Mouse (Mus musculus): ENCODE measurements around the gene Atf6. TPM values are rescaled to one million over a fixed set of nuclear protein-coding genes. Genes with fewer than 3 reads are reported as not detected.

The Atf6 gene
- polyA plus RNA-seq, 1 experiment from 2014 or later: 10.1 TPM

DNA sequence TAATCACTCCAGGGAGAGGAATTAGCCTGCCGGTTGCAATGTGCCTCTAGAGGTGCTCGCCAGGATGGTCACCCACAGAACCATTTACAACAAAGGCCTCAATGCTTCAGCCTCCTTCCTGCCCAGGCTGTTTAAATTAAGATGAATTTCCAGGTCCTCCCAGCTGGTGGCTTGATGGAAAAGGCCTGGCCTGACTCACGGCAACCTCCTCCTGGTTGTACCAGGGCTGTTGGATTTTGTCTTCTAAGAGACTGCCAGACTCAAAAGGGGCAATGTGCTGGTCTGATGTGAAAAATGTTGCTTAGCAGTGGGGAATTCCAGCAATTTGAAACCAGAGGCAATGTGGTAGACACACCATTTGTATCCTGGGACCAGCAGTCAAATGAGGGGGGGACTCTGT is 166.4 kb downstream of the Atf6 start:
- Histone ChIP-seq H3K4me2 (ENCODE audit: low read depth, low read length) (no peak overlapping the region), H3K4me3 (ENCODE audit: low read length) (no peak overlapping the region), H3K4me1 (ENCODE audit: control insufficient read depth, insufficient read depth, low read length) (0 out of 2 replicates have a peak, but pooled peaks cover 7% of the 10 kb centered on the region), H3K27me3 (ENCODE audit: control insufficient read depth, insufficient read depth, low read length) (no peaks in the 10 kb centered on the region), H3K9ac (ENCODE audit: low read length) (no peak overlapping the region), H3K36me3 (ENCODE audit: control insufficient read depth, insufficient read depth) (no peaks in the 10 kb centered on the region), H3K9me3 (replicated peaks; ENCODE audit: control insufficient read depth, low read length) (no peaks in the 10 kb centered on the region), H3K27ac (ENCODE audit: low read length) (no peak overlapping the region)
- ATAC-seq (replicated peaks; ENCODE audit: extremely low read depth, insufficient read depth, low FRiP score): no peak
- WGBS: 68% methylated on average over 3 of the region's 3 CpGs

DNA sequence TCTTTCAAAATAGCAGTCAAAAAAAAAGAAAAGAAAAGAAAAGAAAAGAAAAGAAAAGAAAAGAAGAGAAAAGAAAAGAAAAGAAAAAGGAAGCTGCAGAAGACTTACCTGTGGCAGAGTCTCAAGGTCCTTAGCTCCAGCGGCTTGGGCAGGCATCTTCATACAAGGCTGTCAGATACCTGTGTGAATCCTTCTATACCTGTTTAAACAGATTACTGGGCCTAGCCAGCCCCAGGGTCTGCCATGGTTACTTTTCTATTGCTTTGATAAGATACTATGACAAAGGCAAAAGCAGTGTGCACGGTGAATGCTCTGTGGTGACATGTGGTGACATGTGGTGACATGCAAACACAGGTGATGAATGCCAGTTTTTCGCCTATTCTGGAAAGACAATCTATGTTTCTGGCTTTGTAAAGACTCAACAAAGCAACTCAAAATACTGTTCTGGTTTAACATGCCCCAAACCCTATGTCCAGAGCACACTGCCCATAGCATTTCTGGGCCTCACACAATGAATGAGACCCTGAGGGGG is 167.0 kb downstream of the Atf6 start:
- ATAC-seq (replicated peaks; ENCODE audit: extremely low read depth, insufficient read depth, low FRiP score): no peak
- H3K4me1 ChIP-seq (ENCODE audit: control insufficient read depth, insufficient read depth, low read length): 0 out of 2 replicates have a peak, but pooled peaks cover 7% of the 10 kb centered on the region
- H3K36me3 ChIP-seq (ENCODE audit: control insufficient read depth, insufficient read depth): no peaks in the 10 kb centered on the region
- no peak overlapping the region for H3K9ac ChIP-seq (ENCODE audit: low read length)
- 79% methylated on average over 3 of the region's 3 CpGs for WGBS
- H3K4me3 ChIP-seq (ENCODE audit: low read length): no peak overlapping the region
- H3K9me3 ChIP-seq (replicated peaks; ENCODE audit: control insufficient read depth, low read length): no peaks in the 10 kb centered on the region
- no peak overlapping the region for H3K4me2 ChIP-seq (ENCODE audit: low read depth, low read length)
- no peak overlapping the region for H3K27ac ChIP-seq (ENCODE audit: low read length)
- H3K27me3 ChIP-seq (ENCODE audit: control insufficient read depth, insufficient read depth, low read length): no peaks in the 10 kb centered on the region

DNA sequence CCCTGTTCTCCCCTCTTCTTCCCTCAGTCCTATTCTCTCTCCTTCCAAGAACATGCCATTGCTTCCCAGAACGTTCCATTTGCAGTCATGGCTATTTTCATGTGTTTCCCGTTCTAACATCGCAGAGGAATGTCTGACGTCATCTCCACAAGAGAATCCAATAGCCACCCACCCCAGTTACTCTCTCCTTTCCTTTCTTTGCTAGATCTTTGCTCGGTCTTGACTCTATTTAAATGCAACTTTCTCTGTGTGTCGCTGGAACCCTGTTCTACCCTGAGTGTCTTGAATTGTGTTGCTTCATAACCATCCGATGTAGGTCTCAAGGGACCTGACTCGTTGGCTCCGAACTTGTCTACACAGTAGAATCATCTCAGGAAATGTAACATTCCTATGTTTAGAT is 168.0 kb downstream of the Atf6 start:
- H3K9ac ChIP-seq (ENCODE audit: low read length): no peak overlapping the region
- H3K4me1 ChIP-seq (ENCODE audit: control insufficient read depth, insufficient read depth, low read length): peaks cover 10% of the 10 kb centered on the region; the same call in 1 of the 2 replicates
- no peak for ATAC-seq (replicated peaks; ENCODE audit: extremely low read depth, insufficient read depth, low FRiP score)
- no peak overlapping the region for H3K4me3 ChIP-seq (ENCODE audit: low read length)
- no peak overlapping the region for H3K27ac ChIP-seq (ENCODE audit: low read length)
- 49% methylated on average over 9 of the region's 9 CpGs for WGBS
- H3K4me2 ChIP-seq (ENCODE audit: low read depth, low read length): no peak overlapping the region; the same call in 1 of the 2 replicates
- H3K9me3 ChIP-seq (replicated peaks; ENCODE audit: control insufficient read depth, low read length): no peaks in the 10 kb centered on the region
- no peaks in the 10 kb centered on the region for H3K27me3 ChIP-seq (ENCODE audit: control insufficient read depth, insufficient read depth, low read length)
- H3K36me3 ChIP-seq (ENCODE audit: control insufficient read depth, insufficient read depth): no peaks in the 10 kb centered on the region

DNA sequence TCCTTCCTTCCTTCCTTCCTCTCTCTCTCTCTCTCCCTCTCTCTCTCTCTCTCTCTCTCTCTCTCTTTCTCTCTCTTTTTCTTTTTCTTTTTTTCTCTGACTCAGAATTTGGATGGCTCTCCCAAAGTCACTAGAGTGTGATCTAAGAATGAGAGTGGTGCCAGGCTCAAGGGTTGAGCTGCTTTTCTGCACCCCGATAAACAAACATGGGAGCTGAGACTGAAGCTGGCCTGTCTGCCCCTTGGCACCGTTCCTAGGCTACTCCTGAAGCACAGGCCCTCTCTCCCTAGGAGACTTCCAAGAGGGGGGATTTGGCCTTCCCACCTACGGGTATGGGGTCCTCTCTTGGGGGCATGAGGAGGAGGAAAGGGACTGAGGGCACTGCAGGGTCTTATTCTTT is 168.8 kb downstream of the Atf6 start:
- Histone ChIP-seq H3K27ac (ENCODE audit: low read length) (no peak overlapping the region), H3K4me1 (ENCODE audit: control insufficient read depth, insufficient read depth, low read length) (peaks cover 10% of the 10 kb centered on the region; the same call in 1 of the 2 replicates), H3K9me3 (replicated peaks; ENCODE audit: control insufficient read depth, low read length) (no peaks in the 10 kb centered on the region), H3K36me3 (ENCODE audit: control insufficient read depth, insufficient read depth) (no peaks in the 10 kb centered on the region), H3K4me2 (ENCODE audit: low read depth, low read length) (no peak overlapping the region), H3K4me3 (ENCODE audit: low read length) (no peak overlapping the region), H3K9ac (ENCODE audit: low read length) (no peak overlapping the region), H3K27me3 (ENCODE audit: control insufficient read depth, insufficient read depth, low read length) (no peaks in the 10 kb centered on the region)
- 70% methylated on average over 3 of the region's 3 CpGs for WGBS
- ATAC-seq (replicated peaks; ENCODE audit: extremely low read depth, insufficient read depth, low FRiP score): no peak

DNA sequence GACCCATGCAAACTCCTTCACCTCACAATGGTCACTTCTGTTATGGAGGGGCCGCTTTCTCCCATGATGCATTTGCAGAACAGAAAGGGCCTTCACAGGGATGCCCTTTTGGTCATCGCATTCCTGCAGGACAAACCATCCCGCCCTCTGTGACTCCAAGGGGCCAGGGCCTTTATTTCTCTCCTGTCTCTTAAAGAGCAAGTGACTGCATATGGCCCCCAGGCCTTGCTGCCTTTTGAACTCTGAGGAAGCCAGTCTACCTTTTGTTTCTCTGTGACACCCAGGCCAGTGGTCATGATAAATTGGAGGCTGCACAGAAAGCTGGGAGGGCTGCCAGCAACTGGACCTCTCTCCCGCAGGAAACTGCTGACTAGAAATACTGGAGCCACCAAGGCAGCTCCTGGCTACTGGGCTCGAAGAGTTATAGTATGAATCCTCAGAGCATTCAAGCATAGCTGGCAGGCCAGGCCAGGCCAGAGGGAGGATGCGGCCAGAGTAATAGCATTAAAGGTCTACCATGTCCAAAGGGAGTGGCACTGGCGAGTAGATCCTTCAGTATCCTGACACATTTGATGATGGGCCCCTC is 169.7 kb downstream of the Atf6 start:
- Histone ChIP-seq H3K27me3 (ENCODE audit: control insufficient read depth, insufficient read depth, low read length) (no peaks in the 10 kb centered on the region), H3K9me3 (replicated peaks; ENCODE audit: control insufficient read depth, low read length) (no peaks in the 10 kb centered on the region), H3K36me3 (ENCODE audit: control insufficient read depth, insufficient read depth) (no peaks in the 10 kb centered on the region), H3K4me2 (ENCODE audit: low read depth, low read length) (no peak overlapping the region), H3K4me3 (ENCODE audit: low read length) (no peak overlapping the region), H3K9ac (ENCODE audit: low read length) (no peak overlapping the region), H3K27ac (ENCODE audit: low read length) (no peak overlapping the region), H3K4me1 (ENCODE audit: control insufficient read depth, insufficient read depth, low read length) (peaks cover 10% of the 10 kb centered on the region; the same call in 1 of the 2 replicates)
- 80% methylated on average over 7 of the region's 7 CpGs for WGBS
- no peak for ATAC-seq (replicated peaks; ENCODE audit: extremely low read depth, insufficient read depth, low FRiP score)

DNA sequence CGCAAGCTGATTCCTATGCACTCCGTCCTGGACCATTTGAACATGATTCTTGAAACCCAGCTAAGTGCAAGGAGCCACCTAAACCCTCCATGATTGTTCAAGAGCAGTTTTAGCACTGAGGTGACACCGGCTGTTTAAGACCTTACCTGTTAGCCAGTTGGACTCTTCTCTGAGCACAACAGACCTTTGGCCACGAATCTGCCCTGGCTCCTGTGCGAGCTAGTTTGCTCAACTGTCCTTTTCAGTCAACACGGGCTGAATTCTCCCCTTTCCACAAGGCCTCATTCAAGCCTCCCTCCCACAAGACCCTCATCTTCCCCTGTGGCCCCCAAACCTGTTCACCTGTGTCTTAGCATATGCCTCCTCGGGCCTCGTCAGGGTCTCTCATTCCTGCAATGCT is 170.6 kb downstream of the Atf6 start:
- Histone ChIP-seq H3K9ac (ENCODE audit: low read length) (no peak overlapping the region), H3K36me3 (ENCODE audit: control insufficient read depth, insufficient read depth) (no peaks in the 10 kb centered on the region), H3K4me2 (ENCODE audit: low read depth, low read length) (no peak overlapping the region), H3K27me3 (ENCODE audit: control insufficient read depth, insufficient read depth, low read length) (no peaks in the 10 kb centered on the region), H3K9me3 (replicated peaks; ENCODE audit: control insufficient read depth, low read length) (no peaks in the 10 kb centered on the region), H3K27ac (ENCODE audit: low read length) (no peak overlapping the region), H3K4me1 (ENCODE audit: control insufficient read depth, insufficient read depth, low read length) (peaks cover 10% of the 10 kb centered on the region; the same call in 1 of the 2 replicates), H3K4me3 (ENCODE audit: low read length) (no peak overlapping the region)
- WGBS: 93% methylated on average over 8 of the region's 8 CpGs
- no peak for ATAC-seq (replicated peaks; ENCODE audit: extremely low read depth, insufficient read depth, low FRiP score)

DNA sequence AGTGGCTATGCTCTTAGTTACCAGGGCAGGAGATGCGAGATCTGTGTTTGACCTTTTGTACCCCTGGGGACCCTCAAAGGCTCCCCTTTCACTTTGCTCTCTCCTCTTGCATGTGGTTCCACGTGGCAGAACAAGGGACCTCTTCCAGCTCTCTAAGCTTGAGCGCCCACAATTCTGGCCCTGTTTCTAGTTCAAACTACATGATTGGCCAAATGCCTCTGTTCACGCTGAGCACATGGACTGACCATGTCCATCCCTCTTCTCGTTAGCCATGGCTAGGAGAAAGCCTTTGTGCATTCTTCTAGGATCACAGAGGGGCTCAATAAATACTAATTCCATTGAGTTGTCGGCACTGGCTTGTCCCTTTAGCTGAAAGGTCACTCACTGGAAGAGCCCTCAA is 172.2 kb downstream of the Atf6 start:
- no peak overlapping the region for H3K4me2 ChIP-seq (ENCODE audit: low read depth, low read length)
- WGBS: 88% methylated on average over 6 of the region's 6 CpGs
- H3K4me1 ChIP-seq (ENCODE audit: control insufficient read depth, insufficient read depth, low read length): peaks cover 10% of the 10 kb centered on the region; the same call in 1 of the 2 replicates
- no peak for ATAC-seq (replicated peaks; ENCODE audit: extremely low read depth, insufficient read depth, low FRiP score)
- no peaks in the 10 kb centered on the region for H3K36me3 ChIP-seq (ENCODE audit: control insufficient read depth, insufficient read depth)
- no peak overlapping the region for H3K9ac ChIP-seq (ENCODE audit: low read length)
- H3K27ac ChIP-seq (ENCODE audit: low read length): no peak overlapping the region
- no peak overlapping the region for H3K4me3 ChIP-seq (ENCODE audit: low read length)
- H3K27me3 ChIP-seq (ENCODE audit: control insufficient read depth, insufficient read depth, low read length): no peaks in the 10 kb centered on the region
- no peaks in the 10 kb centered on the region for H3K9me3 ChIP-seq (replicated peaks; ENCODE audit: control insufficient read depth, low read length)

DNA sequence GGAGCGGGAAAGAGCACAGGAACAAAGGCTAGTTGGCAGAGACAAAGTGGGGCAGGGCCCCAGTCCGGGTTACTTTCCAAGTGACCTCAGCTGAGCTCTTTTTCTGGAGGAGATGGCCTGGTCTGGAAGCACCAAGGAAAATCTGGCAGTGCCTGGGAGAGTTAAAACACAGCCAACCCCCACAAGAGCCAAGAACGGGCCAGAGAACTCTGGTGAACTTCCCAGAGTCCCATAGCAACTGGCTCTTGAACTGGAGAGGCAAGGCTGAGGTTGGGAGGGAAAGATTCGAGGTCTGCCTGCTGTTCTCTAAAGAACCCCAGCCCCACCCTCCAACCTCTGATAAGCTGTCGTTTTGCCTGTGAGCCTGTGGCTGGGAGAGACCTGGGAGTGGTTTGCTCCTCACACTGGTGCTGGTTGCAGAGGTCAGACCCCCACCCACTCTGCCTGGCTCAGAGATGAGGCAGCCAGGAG is 172.7 kb downstream of the Atf6 start:
- ATAC-seq (replicated peaks; ENCODE audit: extremely low read depth, insufficient read depth, low FRiP score): no peak
- H3K9me3 ChIP-seq (replicated peaks; ENCODE audit: control insufficient read depth, low read length): no peaks in the 10 kb centered on the region
- peak overlapping the region; percentile 4; the same call in 1 of the 2 replicates for H3K27ac ChIP-seq (ENCODE audit: low read length)
- peaks cover 10% of the 10 kb centered on the region; the same call in 1 of the 2 replicates for H3K4me1 ChIP-seq (ENCODE audit: control insufficient read depth, insufficient read depth, low read length)
- no peaks in the 10 kb centered on the region for H3K36me3 ChIP-seq (ENCODE audit: control insufficient read depth, insufficient read depth)
- no peaks in the 10 kb centered on the region for H3K27me3 ChIP-seq (ENCODE audit: control insufficient read depth, insufficient read depth, low read length)
- H3K4me2 ChIP-seq (ENCODE audit: low read depth, low read length): no peak overlapping the region
- 37% methylated on average over 5 of the region's 5 CpGs for WGBS
- H3K9ac ChIP-seq (ENCODE audit: low read length): no peak overlapping the region
- H3K4me3 ChIP-seq (ENCODE audit: low read length): no peak overlapping the region

DNA sequence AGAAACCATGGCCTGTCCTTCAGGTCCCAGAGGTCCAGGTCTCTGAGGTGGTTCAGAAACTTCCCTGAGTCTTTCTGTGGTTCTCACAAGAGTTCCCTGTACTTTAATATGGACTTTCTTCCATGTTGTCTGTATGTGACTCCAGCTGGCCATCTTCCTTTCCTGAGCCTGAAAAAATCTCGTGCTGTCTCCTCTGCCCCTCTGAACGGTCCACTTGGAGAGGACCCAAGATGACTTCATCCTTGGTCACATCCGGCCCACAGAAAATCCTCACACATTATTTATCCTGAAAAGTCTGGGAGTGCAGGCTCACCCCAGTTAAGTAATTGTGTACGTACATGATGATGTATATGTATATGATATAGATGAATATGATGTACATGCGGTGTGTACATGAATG is 176.3 kb downstream of the Atf6 start:
- H3K4me3 ChIP-seq (ENCODE audit: low read length): no peak overlapping the region
- H3K36me3 ChIP-seq (ENCODE audit: control insufficient read depth, insufficient read depth): no peaks in the 10 kb centered on the region
- no peaks in the 10 kb centered on the region for H3K9me3 ChIP-seq (replicated peaks; ENCODE audit: control insufficient read depth, low read length)
- WGBS: 83% methylated on average over 5 of the region's 5 CpGs
- H3K27ac ChIP-seq (ENCODE audit: low read length): no peak overlapping the region
- no peak overlapping the region for H3K4me2 ChIP-seq (ENCODE audit: low read depth, low read length)
- no peaks in the 10 kb centered on the region for H3K27me3 ChIP-seq (ENCODE audit: control insufficient read depth, insufficient read depth, low read length)
- no peak overlapping the region for H3K9ac ChIP-seq (ENCODE audit: low read length)
- ATAC-seq (replicated peaks; ENCODE audit: extremely low read depth, insufficient read depth, low FRiP score): no peak
- peaks cover 2% of the 10 kb centered on the region; the same call in 1 of the 2 replicates for H3K4me1 ChIP-seq (ENCODE audit: control insufficient read depth, insufficient read depth, low read length)

All from heart, embryonic 16.5 days (tissue).